Mouse (Mus musculus) intestine, embryonic 15.5 days (tissue): ENCODE results near the gene Cyb561. TPM values are rescaled to one million over a fixed set of nuclear protein-coding genes. Genes with fewer than 3 reads are reported as not detected.

Experiments used
- ATAC-seq: fragments of 200-750 bp; cut with Nextera tagmentation; 2 replicates; pipeline ENCODE4 v1.8.0; 2017; ENCODE audit warnings: moderate TSS enrichment, moderate library complexity
- H3K27ac ChIP-seq: fragments of 300-500 bp; sonication (generic); 2 replicates; pipeline ENCODE4 v1.5.1; 2015; ENCODE audit warnings: mild to moderate bottlenecking, inconsistent platforms
- H3K27me3 ChIP-seq: fragments of 300-500 bp; sonication (generic); replicated peaks from 2 replicates; pipeline ENCODE4 v1.6.1; 2015; ENCODE audit warnings: inconsistent platforms
- H3K36me3 ChIP-seq: fragments of 300-500 bp; sonication (generic); 2 replicates; pipeline ENCODE4 v1.6.1; 2015; ENCODE audit warnings: inconsistent platforms
- H3K4me1 ChIP-seq: fragments of 300-500 bp; sonication (generic); replicated peaks from 2 replicates; pipeline ENCODE4 v1.6.1; 2015; ENCODE audit warnings: inconsistent platforms
- H3K4me2 ChIP-seq: fragments of 300-500 bp; sonication (generic); replicated peaks from 2 replicates; pipeline ENCODE4 v1.6.1; 2015; ENCODE audit warnings: mild to moderate bottlenecking, inconsistent platforms
- H3K4me3 ChIP-seq: fragments of 300-500 bp; sonication (generic); replicated peaks from 2 replicates; pipeline ENCODE4 v1.5.1; 2015; ENCODE audit warnings: inconsistent platforms
- H3K9ac ChIP-seq: fragments of 300-500 bp; sonication (generic); 2 replicates; pipeline ENCODE4 v1.6.1; 2015; ENCODE audit warnings: inconsistent platforms
- H3K9me3 ChIP-seq: fragments of 300-500 bp; sonication (generic); 2 replicates; pipeline ENCODE4 v1.6.1; 2016; ENCODE audit warnings: inconsistent platforms
- WGBS: fragments of 180-500 bp; shearing (Covaris S2); methylation state at CpG from one replicate; pipeline ENCODE4 v1.1.7; 2015; 5-methylcytosine and 5-hydroxymethylcytosine counted together
- polyA plus RNA-seq: library from polyadenylated mRNA; unstranded; fragments of >200 nt; fragmentation: Nextera tagmentation; extraction: Ambion mirVana; gene quantifications from 2 replicates; pipeline ENCODE4 v1.2.1, GENCODE M21; 2015

Cyb561 gene
- 44.0 and 45.5 TPM in 2 replicates for polyA plus RNA-seq

GRCm38 (mm10) chr11:105952911-105953386 is at the start of gene Cyb561:
Gene Cyb561 (minus strand): TSS chr11:105953336.
- Histone ChIP-seq H3K9me3 (no peaks in the 10 kb centered on the region), H3K36me3 (no peaks in the 10 kb centered on the region), H3K27me3 (no peaks in the 10 kb centered on the region), H3K4me2 (no peak within 1 kb of the TSS), H3K4me3 (no peak within 1 kb of the TSS), H3K4me1 (0 out of 2 replicates have a peak, but pooled peaks cover 3% of the 10 kb centered on the region), H3K27ac (no peak within 1 kb of the TSS), H3K9ac (no peak within 1 kb of the TSS)
- 73% methylated on average over 12 of the region's 12 CpGs for WGBS
- ATAC-seq: no peak

DNA sequence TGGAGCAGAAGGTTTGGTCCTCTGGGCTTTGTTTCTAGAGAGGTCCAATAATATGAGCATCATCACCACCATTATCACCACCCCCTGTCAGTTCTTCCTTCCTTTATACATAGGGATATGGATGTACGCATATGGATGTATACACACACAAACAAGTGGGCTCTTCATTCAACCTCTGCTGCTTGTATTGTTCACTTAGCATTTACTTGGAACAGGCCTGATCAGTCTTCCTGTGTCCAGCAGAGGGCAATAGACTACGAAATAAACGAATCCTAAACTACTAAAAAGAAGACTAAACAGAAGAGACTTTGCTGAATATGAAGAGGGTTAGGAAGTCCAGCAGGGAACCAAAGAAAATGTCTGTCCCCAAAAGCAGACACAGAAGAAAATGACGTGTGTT is 48.6 kb upstream of the Cyb561 start:
- H3K27me3 ChIP-seq: no peaks in the 10 kb centered on the region
- no peak overlapping the region for H3K4me2 ChIP-seq
- H3K36me3 ChIP-seq: no peaks in the 10 kb centered on the region
- no peak overlapping the region for H3K9ac ChIP-seq
- ATAC-seq: no peak
- no peaks in the 10 kb centered on the region for H3K9me3 ChIP-seq
- H3K27ac ChIP-seq: no peak overlapping the region
- WGBS: 44% methylated on average over 4 of the region's 4 CpGs
- H3K4me3 ChIP-seq: no peak overlapping the region
- peaks cover 18% of the 10 kb centered on the region for H3K4me1 ChIP-seq

GRCm38 (mm10) chr11:106000062-106000461 is 46.9 kb upstream of the Cyb561 start:
- Histone ChIP-seq H3K9me3 (no peaks in the 10 kb centered on the region), H3K27me3 (no peaks in the 10 kb centered on the region), H3K4me2 (no peak overlapping the region), H3K9ac (no peak overlapping the region), H3K4me3 (no peak overlapping the region), H3K36me3 (no peaks in the 10 kb centered on the region), H3K4me1 (0 out of 2 replicates have a peak, but pooled peaks cover 6% of the 10 kb centered on the region), H3K27ac (no peak overlapping the region)
- WGBS: 93% methylated on average over 6 of the region's 6 CpGs
- ATAC-seq: no peak

- Histone ChIP-seq H3K27me3 (no peaks in the 10 kb centered on the region), H3K4me3 (no peak within 1 kb of the TSS), H3K9me3 (no peaks in the 10 kb centered on the region), H3K27ac (no peak within 1 kb of the TSS), H3K9ac (no peak within 1 kb of the TSS), H3K4me2 (no peak within 1 kb of the TSS), H3K4me1 (no peaks in the 10 kb centered on the region), H3K36me3 (no peaks in the 10 kb centered on the region)
- ATAC-seq: no peak
- WGBS: 93% methylated on average over 3 of the region's 3 CpGs
These were observed 41.2 kb upstream of the Cyb561 start, which contains the start of gene Ace3 for GRCm38 (mm10) chr11:105994375-105994774. Gene Ace3 (plus strand): TSS chr11:105994675.

- WGBS: 63% methylated on average over 2 of the region's 2 CpGs
- ATAC-seq: no peak
- no peak overlapping the region for H3K4me2 ChIP-seq
These were observed 37.1 kb upstream of the Cyb561 start for GRCm38 (mm10) chr11:105990231-105990630.

GRCm38 (mm10) chr11:105989446-105989845 is 36.3 kb upstream of the Cyb561 start:
- Histone ChIP-seq H3K4me2 (no peak overlapping the region), H3K4me1 (no peaks in the 10 kb centered on the region), H3K36me3 (no peaks in the 10 kb centered on the region), H3K27me3 (no peaks in the 10 kb centered on the region), H3K4me3 (no peak overlapping the region), H3K27ac (no peak overlapping the region), H3K9ac (no peak overlapping the region), H3K9me3 (no peaks in the 10 kb centered on the region)
- ATAC-seq: no peak
- WGBS: 76% methylated on average over 6 of the region's 6 CpGs

More at GRCm38 (mm10) chr11:105990231-105990630, 37.1 kb upstream of the Cyb561 start:
- no peaks in the 10 kb centered on the region for H3K4me1 ChIP-seq
- H3K27ac ChIP-seq: no peak overlapping the region
- no peaks in the 10 kb centered on the region for H3K9me3 ChIP-seq
- no peak overlapping the region for H3K4me3 ChIP-seq
- H3K9ac ChIP-seq: no peak overlapping the region
- no peaks in the 10 kb centered on the region for H3K36me3 ChIP-seq
- no peaks in the 10 kb centered on the region for H3K27me3 ChIP-seq

- Histone ChIP-seq H3K9me3 (no peaks in the 10 kb centered on the region), H3K27ac (no peak overlapping the region), H3K27me3 (no peaks in the 10 kb centered on the region), H3K4me1 (no peaks in the 10 kb centered on the region), H3K9ac (no peak overlapping the region), H3K4me2 (no peak overlapping the region), H3K36me3 (no peaks in the 10 kb centered on the region), H3K4me3 (no peak overlapping the region)
- 74% methylated on average over 6 of the region's 6 CpGs for WGBS
- ATAC-seq: no peak
These were observed 34.3 kb upstream of the Cyb561 start for GRCm38 (mm10) chr11:105987446-105987845.

DNA sequence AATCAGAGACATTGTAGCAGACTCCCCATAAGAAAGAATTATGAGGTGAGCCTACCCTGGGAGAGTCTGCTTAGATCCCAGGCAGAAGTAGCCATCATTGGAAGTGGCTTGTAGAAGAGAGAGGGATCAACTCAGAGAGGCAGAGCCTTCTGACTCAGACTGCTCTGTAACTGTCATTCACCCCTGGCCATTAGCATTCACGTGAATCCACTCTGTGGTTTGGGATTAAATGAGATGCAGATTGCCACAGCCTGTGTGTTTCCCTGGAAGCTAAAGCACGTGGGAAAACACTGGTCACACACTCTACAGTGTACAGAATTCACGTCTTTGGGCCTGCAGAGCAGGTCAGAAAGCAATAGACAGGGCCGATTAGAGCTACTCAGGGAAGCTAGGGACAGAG is 31.3 kb upstream of the Cyb561 start:
- H3K27me3 ChIP-seq: no peaks in the 10 kb centered on the region
- H3K9me3 ChIP-seq: no peaks in the 10 kb centered on the region
- no peak overlapping the region for H3K27ac ChIP-seq
- WGBS: 77% methylated on average over 4 of the region's 4 CpGs
- H3K4me3 ChIP-seq: no peak overlapping the region
- ATAC-seq: no peak
- H3K4me1 ChIP-seq: no peaks in the 10 kb centered on the region
- H3K4me2 ChIP-seq: no peak overlapping the region
- no peak overlapping the region for H3K9ac ChIP-seq
- H3K36me3 ChIP-seq: no peaks in the 10 kb centered on the region

DNA sequence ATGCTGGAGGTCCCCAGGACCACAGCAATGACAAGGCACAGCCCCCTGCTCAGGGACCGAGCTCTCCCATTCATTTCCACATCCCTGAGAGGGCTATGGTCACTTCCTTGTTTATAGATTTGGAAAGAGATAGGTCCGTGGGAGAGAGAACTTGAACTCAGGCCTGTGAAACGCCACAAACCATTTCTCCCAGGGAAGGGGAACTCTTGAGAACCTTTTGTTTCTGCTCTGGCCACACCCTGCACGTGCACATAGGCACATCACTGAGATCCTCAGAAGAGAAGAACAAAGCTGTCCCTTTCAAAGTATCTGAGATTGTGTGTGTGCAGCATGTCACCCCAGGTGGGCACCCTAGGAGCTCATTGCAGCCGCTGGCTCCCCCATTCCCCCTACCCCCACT is 25.5 kb upstream of the Cyb561 start:
- no peaks in the 10 kb centered on the region for H3K36me3 ChIP-seq
- no peak overlapping the region for H3K4me3 ChIP-seq
- H3K27me3 ChIP-seq: no peaks in the 10 kb centered on the region
- H3K9me3 ChIP-seq: no peaks in the 10 kb centered on the region
- WGBS: 60% methylated on average over 5 of the region's 5 CpGs
- no peak overlapping the region for H3K4me2 ChIP-seq
- H3K4me1 ChIP-seq: no peaks in the 10 kb centered on the region
- ATAC-seq: no peak
- no peak overlapping the region for H3K27ac ChIP-seq
- no peak overlapping the region for H3K9ac ChIP-seq

DNA sequence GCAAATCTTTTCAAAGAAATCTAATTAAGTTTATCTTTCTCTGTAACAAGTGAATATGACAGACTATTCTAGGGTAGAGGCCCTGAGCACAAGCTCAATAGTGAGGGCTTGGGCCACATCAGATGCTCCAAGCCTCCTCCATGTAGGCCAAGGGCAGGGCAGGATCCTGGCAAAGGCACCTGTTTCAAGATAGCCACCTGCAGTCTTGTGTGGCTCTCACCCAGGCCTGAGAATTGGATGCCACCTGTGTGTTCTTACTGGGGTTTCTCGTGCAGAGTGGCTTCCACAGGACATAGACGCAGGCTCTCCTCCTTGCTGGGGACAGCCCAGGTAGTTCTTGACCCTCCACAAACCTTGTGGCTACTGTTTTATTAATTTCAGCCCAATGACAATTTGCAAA is 25.1 kb upstream of the Cyb561 start:
- Histone ChIP-seq H3K36me3 (no peaks in the 10 kb centered on the region), H3K4me2 (no peak overlapping the region), H3K4me3 (no peak overlapping the region), H3K9ac (no peak overlapping the region), H3K27ac (no peak overlapping the region), H3K27me3 (no peaks in the 10 kb centered on the region), H3K4me1 (no peaks in the 10 kb centered on the region), H3K9me3 (no peaks in the 10 kb centered on the region)
- ATAC-seq: no peak
- WGBS: 78% methylated on average over 2 of the region's 2 CpGs

DNA sequence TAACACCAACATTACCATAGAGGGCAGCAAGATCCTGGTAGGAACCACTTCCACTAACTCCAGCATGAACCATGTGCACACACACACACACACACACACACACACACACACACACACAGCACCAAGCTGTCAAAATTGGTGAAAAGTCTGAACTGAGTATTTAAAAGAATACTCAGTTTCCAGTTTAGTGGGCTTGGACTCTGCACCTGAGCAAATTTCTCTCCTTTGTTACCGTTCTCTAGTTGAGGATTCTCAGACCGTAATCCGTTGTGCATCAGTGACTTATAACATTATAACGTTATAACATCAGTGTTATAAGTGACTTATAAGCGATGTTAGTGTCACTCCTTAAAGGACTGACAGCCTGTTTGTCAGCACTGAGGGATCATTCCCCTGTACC is 22.5 kb upstream of the Cyb561 start:
- 88% methylated on average over 5 of the region's 5 CpGs for WGBS
- ATAC-seq: no peak

GRCm38 (mm10) chr11:105975050-105975449 is 21.9 kb upstream of the Cyb561 start:
- 66% methylated on average over 3 of the region's 3 CpGs for WGBS
- H3K27me3 ChIP-seq: 0 out of 2 replicates have a peak, but pooled peaks cover 5% of the 10 kb centered on the region

More for the DNA sequence above, 22.5 kb upstream of the Cyb561 start:
- Histone ChIP-seq H3K27me3 (no peaks in the 10 kb centered on the region), H3K9me3 (no peaks in the 10 kb centered on the region), H3K9ac (no peak overlapping the region), H3K4me1 (no peaks in the 10 kb centered on the region), H3K27ac (no peak overlapping the region), H3K4me3 (no peak overlapping the region), H3K36me3 (no peaks in the 10 kb centered on the region), H3K4me2 (no peak overlapping the region)

DNA sequence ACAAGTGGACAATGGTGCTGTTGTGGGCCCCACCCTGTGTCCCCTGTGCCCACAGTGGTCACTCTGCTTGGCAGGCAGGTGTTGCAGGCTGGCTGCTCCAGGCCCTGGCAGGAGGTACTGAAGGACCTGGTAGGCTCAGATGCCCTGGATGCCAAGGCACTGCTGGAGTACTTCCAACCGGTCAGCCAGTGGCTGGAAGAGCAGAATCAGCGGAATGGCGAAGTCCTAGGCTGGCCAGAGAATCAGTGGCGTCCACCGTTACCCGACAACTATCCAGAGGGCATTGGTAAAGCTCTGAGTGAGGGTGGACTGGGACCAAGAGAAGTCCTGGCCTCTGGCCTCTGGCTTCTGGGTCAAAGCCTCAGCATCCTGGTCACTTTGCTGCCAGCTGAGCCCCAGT is 21.5 kb upstream of the Cyb561 start:
- no peaks in the 10 kb centered on the region for H3K9me3 ChIP-seq
- no peak overlapping the region for H3K4me3 ChIP-seq
- 0 out of 2 replicates have a peak, but pooled peaks cover 5% of the 10 kb centered on the region for H3K27me3 ChIP-seq
- ATAC-seq: no peak
- no peaks in the 10 kb centered on the region for H3K36me3 ChIP-seq
- WGBS: 94% methylated on average over 6 of the region's 6 CpGs
- H3K4me2 ChIP-seq: no peak overlapping the region
- H3K9ac ChIP-seq: no peak overlapping the region
- no peaks in the 10 kb centered on the region for H3K4me1 ChIP-seq
- H3K27ac ChIP-seq: no peak overlapping the region

More at GRCm38 (mm10) chr11:105975050-105975449, 21.9 kb upstream of the Cyb561 start:
- H3K9ac ChIP-seq: no peak overlapping the region
- no peak for ATAC-seq
- no peaks in the 10 kb centered on the region for H3K4me1 ChIP-seq
- H3K4me2 ChIP-seq: no peak overlapping the region
- H3K36me3 ChIP-seq: no peaks in the 10 kb centered on the region
- no peaks in the 10 kb centered on the region for H3K9me3 ChIP-seq
- H3K27ac ChIP-seq: no peak overlapping the region
- H3K4me3 ChIP-seq: no peak overlapping the region
